Mouse (Mus musculus) adipocyte (in vitro differentiated cells): ENCODE data around the gene Cdh4.
A peak's percentile ranks its signal among the peaks of the same experiment; 100 is the strongest.

Source experiments
- DNase-seq: peaks from one replicate; pipeline ENCODE4 v3.0.0-alpha.2; 2016; ENCODE audit warnings: low spot score

Gene Cdh4

DNA sequence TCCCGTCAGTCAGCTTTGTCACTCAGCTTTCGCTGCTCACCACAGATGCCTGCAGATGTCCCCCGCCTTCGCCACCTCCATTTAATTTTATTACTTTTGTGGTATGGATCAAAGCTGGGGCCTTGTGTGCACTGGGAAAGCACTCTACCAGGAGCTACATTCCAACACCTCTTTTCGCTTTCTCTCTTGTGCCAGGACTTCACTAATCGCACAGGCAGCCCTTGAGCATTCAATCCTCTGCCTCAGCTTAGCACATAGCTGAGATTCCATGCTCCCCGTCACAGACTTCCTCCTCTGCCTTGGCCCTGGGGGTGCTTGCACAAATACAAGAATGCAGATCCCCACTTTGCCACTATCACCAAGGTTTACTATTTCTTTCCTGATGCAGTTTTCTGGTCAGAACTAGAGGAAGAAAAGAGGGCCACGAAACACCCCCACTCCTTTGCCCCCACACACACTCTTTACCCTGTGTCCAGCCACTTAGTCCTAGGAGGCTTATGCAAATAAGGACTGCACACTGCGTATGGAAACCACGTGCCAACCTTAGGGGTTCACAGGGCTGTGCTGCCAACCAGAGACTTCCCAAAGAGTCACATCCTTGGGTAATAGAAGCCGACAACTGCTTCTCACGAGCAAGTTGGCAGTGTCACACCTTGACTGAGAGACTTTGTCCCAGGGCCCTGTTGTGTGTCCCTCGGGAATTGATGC is 350.3 kb downstream of the Cdh4 start:
- DNase-seq: no peak

DNA sequence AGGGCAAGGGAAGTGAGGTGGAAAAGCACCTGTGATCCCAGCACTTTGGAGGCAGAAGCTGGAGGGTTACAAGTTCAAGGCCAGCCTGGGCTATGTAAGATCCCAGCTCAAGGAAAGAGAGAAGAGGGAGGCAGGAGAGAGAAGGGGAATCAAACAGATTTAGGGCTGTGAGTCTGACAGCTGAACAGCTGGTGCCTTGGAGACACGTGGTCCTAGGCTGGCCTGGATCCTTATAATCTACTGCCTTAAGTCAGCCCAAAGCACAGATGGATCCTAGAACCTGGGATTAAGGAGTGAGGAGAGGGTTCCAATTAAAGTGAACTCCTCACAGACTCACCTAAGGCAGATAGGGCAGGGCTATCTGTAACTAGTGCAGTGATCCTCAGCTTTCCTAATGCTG is 352.1 kb downstream of the Cdh4 start:
- DNase-seq: no peak

DNA sequence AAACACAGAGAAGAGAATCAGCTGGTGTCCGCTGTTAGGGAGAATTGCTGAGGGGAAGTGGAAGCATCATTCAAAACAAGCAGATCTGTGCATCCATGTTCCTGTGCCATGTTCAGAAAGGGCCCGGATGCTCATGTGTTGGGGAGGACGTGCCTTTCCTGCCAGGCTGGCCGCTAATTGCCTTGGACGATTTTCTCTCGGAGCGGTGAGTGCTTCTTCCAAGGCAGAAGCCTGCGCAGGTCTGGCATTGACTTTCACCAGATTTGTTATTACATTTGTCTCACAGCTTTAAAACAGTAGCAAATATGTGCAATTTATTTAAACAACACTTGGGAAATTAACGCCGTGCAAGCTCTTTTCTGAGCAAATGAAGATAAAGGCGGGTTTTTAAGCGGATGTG is 353.2 kb downstream of the Cdh4 start:
- no peak for DNase-seq

DNA sequence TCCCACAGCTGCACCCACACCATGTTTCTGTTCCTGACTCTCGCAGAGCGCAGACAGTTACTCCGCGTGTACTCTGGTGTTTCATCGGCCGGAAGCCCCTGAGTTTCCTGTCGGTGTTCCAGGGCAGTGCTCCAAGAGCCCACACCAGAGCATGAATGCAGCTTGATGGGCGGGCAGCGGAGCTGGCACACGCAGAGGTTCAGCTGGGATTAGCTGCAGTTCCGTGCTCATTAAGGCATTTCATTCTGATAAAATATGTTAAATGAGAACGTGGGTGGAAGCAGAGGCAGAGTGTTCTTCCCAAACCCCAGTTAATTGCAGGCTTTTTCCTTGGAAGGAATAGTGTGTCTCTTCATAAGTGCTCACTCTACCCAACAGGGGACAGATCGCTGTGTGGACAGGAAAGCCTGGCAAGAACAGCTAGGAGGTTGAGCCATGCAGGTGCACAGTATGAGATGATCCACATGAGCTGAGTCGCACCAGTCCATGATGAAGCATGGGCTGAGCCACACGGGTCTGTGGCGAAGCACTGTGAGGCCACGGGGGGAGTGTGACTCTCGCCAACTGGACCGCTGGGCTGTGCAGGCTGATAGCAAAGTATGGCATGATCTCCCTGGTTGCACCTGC is 357.8 kb downstream of the Cdh4 start:
- DNase-seq: no peak

DNA sequence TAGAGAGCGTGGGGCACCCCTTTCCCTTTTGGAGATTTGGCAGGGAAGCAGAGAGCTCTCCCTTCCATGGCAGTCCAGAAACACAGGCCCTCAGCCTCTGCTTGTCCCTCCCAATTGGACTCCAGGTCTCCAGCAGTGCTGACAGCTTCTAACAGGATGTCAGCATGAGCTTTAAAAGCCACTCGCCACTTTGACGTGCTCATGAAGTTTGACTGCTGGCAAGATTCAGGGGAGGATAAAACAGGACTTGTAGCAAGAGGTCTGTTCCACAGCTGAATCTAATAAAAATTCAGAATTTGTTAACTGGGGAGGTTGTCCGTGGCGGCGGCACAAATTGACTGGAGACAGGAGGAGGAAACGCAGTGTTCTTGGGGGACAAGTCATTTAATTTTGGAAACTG is 358.8 kb downstream of the Cdh4 start:
- no peak for DNase-seq

DNA sequence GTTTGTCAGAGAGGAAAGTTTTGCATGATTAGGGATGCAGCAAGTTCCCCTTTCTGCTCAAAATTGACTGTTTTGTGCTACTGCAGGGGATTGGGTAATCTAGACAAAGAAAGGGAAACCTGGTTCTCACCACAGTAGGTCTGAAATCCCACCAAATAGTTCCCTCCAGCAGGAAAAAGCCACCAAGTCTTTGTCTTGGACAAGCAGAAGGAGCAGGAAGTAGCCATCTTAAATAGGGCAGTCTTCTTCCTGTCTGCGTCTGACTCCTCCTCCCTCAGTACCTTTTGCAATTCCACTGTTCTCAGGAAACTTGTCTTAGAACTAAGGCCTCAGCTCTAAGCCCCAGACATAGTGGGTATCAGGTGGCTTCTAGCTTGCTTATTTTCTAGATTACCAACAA is 360.2 kb downstream of the Cdh4 start:
- DNase-seq: no peak

DNA sequence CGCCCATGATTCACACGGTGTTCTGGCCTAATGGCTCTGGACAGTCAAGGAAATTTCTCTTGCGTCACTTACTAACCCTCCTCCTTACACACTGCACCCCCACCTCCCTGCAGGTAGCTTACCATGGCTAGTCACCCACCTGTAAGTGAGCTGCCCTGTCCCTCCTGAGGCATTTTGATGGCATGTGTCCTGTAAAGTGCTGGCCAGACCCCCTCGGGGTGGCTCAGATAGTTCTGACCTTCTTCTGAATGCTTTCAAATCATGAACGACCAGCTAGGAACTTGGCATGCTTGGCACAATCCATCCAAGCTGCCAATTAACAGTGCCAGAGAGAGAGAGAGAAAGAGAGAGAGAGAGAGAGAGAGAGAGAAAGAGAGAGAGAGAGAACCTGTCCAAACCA is 368.9 kb downstream of the Cdh4 start:
- no peak for DNase-seq

DNA sequence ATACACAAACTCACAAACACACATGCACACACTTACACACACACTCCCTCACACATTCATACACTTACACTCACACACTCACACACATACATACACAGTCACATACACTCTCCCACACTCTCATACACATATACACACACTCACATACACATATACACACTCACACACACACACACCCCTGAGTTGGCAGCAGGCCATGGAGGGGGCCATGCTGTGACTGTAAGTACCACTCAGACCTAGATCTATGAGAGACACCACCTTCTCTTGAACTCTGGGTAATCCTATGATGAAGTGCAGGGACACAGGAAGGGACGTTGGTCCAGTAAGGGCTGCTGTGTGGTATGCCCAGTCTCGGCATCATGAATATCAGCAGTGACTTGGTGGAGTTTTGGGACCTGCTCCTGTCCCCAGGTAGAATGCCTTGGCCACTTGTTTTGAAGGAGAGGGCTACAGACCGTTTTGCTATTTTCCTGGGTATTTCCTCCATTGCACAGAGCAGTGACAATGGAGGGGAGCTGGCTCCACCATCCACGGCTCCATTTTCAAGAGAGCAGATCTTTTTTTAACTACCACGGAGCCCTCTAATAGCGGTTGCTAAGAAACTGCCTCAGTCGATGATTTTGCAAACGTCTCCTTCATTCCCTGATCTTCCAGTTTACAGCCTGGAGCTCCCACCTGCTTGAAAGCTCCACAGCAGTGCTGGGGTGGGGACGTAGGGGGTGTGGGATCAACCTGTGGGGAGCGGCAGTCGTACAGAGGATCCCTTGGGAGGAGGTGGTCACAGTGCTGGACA is 371.0 kb downstream of the Cdh4 start:
- no peak for DNase-seq

DNA sequence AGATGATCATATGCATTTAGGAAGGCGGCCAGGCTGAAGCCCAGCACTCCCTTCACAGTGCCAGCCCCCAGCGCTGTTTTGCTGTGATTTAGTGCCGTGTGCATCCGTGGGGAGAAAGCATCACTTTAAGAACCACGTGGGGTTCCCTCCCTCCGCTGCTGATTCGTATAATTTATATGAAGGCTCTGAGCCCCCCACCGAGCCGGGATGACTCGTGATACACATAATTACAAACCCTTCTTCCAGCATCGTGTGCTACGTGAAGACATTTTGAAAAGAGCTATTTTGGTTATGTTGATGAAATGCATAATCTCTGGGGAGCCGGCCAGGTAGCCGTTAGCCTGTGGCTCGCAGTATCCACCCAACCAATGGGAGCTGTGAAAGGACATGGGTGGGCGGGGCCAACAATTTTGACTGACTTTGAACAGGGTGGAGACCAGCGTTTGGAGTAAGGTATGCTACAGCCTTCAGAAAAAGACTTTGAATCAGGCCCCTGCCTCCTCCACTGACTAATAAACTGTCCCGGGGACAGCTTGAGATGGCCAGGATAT is 382.6 kb downstream of the Cdh4 start:
- DNase-seq: no peak

DNA sequence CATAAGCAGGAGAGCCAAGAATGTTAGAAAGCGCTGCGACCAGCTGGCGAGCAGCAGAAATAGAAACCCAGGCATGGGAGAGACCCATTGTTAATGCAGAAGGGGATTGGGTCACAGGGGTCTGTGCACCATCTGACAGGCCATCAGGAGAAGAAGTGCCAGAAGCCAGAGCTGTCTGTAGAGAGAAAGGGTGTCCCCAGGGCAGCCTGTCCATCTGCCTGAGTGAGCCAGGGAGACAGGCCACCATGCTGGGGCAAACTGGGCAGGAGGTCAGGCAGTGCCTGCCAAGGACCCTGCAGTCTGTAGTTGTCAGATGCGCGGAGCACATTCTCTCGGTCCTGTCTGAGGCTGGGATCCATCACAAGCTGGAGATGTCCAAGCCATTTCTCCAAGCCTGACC is 386.7 kb downstream of the Cdh4 start:
- DNase-seq: no peak

DNA sequence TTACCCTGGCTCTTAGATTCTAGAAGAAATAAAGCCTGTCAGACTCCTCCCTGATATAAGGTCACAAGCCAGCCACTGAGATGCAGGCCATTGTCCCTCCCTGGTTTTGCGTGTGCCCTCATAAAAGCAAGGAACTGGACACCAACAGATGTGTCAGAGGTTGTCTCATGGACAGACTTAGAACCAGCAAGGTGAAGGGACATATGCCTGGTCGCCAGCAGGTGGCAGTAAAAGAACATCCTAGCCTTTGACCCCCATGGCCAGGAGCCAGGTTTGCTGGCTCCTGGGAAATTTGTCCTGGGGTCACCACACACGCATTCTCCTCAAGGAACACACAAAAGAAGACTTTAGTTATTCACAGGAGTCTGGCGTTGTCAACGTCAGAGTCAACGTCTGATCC is 387.7 kb downstream of the Cdh4 start:
- no peak for DNase-seq

DNA sequence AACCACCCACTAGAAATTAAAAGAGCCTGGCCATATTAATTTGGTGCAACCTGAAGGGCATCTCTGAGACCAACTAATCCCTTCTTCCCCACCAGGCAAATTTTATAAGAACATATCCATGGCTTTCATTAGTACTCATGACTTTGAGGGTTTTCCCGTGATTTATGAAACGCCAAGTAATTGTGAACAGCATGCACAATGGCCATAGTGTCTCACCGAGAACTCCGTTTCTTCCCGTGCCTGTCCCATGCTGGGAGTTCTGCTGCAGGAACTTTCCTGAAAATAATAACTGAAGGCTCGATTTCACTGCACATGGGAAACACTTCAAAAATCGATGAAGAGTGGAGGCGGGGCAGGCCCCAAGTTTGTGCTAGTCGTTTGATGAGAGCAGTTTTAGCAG is 392.7 kb downstream of the Cdh4 start:
- no peak for DNase-seq

DNA sequence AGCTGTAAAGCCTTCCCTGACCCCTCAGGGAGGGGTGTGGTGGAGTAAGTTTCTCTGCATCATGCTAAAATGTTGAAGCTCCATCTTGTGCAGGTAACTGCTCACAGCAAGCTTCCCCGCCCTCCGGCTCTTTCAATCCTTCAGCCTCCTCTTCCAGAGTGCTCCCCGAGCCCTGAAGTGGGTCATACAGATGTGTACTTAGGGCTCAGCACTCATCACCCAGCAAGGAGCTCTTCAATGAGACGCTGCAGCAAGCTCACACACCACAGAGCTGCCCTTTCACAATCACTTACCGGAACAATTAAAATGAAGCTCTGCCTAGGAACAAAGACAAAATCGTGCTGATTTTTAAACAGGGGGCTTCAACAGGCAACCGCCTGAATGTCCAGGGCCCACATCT is 393.3 kb downstream of the Cdh4 start:
- no peak for DNase-seq

DNA sequence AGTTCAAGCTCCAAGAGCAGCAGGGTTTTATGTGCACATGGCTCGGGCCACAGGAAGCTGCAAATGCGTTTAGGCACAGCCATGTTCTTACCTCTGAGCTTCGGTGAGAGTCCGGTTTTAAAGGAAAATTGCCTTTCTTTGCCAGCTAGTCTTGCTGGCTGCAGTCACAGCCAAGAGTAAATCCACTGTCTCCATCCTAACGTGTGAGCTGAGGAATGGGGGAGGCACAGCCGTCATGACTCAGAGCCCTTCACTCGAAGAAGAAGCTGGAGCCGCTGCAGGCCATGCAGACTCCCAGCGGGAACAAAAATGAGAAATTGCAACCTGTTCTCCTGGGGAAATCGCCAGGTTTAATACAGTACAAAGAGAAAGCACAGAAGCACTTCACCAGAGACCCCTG is 395.0 kb downstream of the Cdh4 start:
- DNase-seq: no peak

DNA sequence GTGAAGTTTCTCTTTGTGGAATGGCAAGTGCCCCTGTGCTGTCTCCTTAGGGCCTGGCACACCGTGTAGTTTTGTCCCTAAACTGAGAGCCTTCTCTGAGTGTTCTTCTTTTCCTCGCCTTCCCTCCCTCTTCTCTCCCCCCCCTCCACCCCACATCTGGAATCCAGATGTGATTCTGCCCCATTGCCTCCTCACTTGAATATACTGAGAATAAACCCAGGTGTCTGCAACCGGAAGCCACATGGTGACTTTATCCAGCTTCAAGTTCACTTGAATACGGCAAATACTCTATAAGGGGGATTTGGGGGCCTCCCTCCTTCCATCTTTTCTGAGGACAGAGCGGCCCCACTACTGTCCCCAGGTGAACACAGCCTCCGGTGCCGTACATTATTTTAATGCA is 395.8 kb downstream of the Cdh4 start:
- no peak for DNase-seq

DNA sequence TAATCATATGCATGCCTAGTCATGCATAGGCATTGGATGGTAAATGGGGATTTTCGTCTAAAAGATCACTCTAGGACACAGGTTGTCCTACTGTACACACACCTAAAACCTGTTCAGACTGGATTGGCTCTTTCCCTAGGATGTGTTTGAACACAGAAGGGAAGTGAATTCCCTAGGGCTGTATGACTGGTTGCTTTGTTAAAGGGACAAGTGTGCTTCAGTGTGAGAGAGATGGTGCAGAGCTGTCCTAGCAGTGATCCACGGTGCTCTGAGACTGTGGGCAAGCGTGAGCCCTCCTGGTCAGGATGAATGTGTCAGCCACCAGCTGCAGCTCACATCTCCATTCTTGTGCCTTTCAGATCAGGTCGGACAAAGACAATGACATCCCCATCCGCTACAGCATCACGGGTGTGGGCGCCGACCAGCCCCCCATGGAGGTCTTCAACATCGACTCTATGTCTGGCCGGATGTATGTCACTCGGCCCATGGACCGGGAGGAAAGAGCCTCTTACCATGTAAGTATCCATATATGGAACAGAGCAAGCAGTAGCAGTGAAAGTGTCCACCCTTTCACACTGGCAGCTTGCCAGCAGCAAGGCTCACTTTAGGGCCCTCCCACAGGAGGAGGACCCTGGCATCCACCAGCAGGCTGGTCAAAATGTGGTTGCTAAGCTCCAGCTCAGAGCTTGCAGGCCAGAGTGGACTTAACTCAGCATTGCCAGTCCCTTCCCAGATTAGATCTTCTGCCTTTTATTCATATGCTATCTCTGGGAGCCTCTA is 400.6 kb downstream of the Cdh4 start:
- peak; percentile 61 for DNase-seq

DNA sequence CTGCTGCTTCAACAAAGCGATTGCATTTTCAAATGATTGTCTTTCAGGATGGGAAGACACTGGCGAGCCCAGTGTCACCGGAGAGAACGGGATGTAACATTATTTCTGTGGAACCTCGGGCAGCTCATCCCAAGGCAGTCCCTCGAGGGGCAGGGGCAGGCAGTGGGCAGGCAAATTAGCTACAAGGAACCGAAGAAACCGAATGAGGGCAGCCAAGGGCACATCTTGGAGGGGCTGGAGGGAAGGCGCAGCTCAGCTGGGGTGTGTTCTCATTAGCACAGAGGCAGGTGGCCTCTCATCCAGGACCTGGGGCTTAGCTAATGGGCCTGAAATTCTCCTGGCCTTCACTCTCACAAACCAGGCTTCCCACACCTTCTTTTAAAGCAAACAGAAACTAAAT is 407.5 kb downstream of the Cdh4 start:
- no peak for DNase-seq

DNA sequence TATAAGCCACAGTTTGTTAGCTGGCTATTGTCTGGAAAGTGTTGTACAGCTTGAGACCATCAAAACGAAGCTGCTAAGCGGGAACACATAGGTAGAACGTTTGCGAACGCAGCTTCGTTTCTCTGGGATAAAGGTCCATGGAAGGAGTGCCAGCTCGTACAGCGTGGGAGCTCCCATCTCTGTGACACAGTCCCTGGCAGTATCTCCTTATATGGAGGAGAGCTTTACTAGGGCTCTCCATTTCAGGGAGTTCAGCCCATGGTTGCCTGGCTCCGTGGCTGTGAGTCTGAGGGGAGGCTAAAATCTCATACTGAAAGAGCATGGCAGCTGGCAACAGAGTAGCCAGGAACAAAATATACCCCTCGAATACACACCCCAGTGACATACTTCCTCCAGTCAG is 409.9 kb downstream of the Cdh4 start:
- no peak for DNase-seq

DNA sequence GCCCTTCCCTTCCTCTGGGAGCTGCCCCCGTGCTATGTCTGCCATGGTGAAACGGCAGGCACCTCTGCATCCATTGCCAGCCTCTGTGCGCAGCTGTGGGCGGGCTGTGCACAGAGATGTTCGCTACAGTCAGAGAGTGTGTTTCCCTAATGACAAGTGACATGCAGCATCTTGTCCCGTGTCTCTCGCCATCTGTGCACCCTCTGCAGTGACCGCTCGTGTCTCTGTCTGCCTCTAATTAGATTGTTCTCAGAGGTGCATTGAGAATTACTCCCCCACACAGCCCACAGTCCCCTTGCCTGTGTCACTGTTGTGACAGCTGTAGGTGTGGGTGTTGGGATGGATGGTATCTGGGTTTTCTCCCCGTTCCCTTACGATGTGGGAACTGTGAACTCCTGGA is 410.6 kb downstream of the Cdh4 start:
- no peak for DNase-seq

DNA sequence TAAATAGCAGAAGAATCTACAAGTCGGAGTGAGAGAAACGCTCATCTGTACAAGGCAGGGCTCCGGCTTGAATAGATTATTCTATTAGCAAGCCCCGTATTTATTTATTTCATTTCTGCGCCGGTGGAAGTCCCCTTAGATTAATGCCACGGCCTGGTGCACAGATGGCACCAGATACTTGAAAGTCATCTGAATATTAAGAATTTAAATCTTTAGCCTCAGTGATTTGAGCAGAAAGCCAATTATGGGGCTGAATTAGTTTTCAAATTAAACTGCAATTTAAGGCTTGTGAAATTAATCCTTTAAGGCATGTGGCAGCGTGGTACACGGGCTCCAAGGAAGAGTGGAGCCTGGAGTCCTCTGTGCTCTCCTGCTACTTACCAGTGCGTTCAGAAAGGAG is 411.7 kb downstream of the Cdh4 start:
- DNase-seq: no peak

DNA sequence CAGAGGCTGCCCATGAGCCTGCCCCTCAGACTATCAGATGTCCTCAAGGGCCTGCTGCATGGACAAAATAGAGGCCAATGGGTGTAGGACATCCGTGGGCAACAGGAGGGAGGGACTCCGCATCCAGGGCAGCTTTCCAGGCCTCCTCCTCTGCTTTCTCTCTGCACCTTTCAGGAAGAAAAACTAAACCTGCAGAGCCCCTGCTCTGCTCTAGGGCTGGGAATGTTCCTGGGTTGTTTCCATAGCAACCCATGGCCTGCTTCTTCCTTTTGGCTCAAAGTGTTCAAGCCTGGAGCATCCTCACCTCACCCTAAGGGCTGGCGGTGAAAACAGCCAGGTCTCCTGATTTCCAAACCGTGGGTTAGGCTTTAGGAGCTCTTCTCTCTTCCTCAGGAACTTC is 414.9 kb downstream of the Cdh4 start:
- DNase-seq: no peak

DNA sequence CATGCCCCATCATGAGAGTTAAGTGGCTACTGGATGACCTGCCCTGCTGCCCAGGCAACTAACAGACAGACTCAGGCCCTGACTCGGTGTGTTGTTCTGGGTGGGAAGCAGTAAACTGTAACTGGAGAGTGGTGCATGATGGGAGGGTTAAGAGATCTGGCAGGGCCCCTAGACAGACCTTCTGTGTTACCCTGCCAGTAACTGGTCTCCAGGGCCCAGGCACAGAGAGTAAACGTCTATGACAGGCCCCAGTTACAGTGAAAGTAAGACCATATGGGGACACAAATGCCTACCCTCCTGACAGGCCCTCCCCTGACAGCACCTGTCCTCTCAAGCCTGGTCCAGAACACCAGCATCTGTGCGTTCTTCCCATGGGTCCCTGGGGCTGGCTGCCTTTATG is 420.4 kb downstream of the Cdh4 start:
- DNase-seq: no peak
